Mouse (Mus musculus): ENCODE measurements around the gene Tpm4. TPM values are rescaled to one million over a fixed set of nuclear protein-coding genes. Genes with fewer than 3 reads are reported as not detected.

The Tpm4 gene
- polyA plus RNA-seq, 2 experiments, result 395 to 579 TPM

- 90% methylated on average over 2 of the region's 2 CpGs for WGBS
- no peak for DNase-seq (ENCODE audit: low spot score)
- Histone ChIP-seq H3K9ac (ENCODE audit: low read depth, low read length, severe bottlenecking) (no peak overlapping the region), H3K4me3 (replicated peaks; ENCODE audit: low read length) (no peak overlapping the region), H3K4me2 (replicated peaks; ENCODE audit: low read depth, low read length, severe bottlenecking) (no peak overlapping the region), H3K36me3 (ENCODE audit: control insufficient read depth, insufficient read depth, low read length) (peaks cover 95% of the 10 kb centered on the region), H3K27me3 (ENCODE audit: control insufficient read depth, insufficient read depth, low read length) (no peaks in the 10 kb centered on the region), H3K27ac (replicated peaks; ENCODE audit: low read depth, low read length) (no peak overlapping the region), H3K9me3 (ENCODE audit: control insufficient read depth, low read length) (no peaks in the 10 kb centered on the region), H3K4me1 (ENCODE audit: control insufficient read depth, insufficient read depth, low read length) (no peaks in the 10 kb centered on the region)
- TF ChIP-seq POLR2A (IDR thresholded peaks at IDR 0.05; ENCODE audit: borderline replicate concordance, extremely low read depth, insufficient read depth, insufficient read length), result no peak
- no peak for ATAC-seq (ENCODE audit: low FRiP score, low read depth)
Measured at GRCm38 (mm10) chr8:72147266-72147665, 12.5 kb downstream of the Tpm4 start.

- Histone ChIP-seq H3K4me2 (replicated peaks; ENCODE audit: low read depth, low read length, severe bottlenecking) (no peak overlapping the region), H3K4me3 (replicated peaks; ENCODE audit: low read length) (no peak overlapping the region), H3K36me3 (ENCODE audit: control insufficient read depth, insufficient read depth, low read length) (peaks cover 84% of the 10 kb centered on the region), H3K27me3 (ENCODE audit: control insufficient read depth, insufficient read depth, low read length) (no peaks in the 10 kb centered on the region), H3K4me1 (ENCODE audit: control insufficient read depth, insufficient read depth, low read length) (no peaks in the 10 kb centered on the region), H3K9ac (ENCODE audit: low read depth, low read length, severe bottlenecking) (no peak overlapping the region), H3K9me3 (ENCODE audit: control insufficient read depth, low read length) (no peaks in the 10 kb centered on the region), H3K27ac (replicated peaks; ENCODE audit: low read depth, low read length) (no peak overlapping the region)
- no peak for ATAC-seq (ENCODE audit: low FRiP score, low read depth)
- WGBS, result 81% methylated on average over 1 of the region's 1 CpGs
- no peak for DNase-seq (ENCODE audit: low spot score)
- TF ChIP-seq POLR2A (IDR thresholded peaks at IDR 0.05; ENCODE audit: borderline replicate concordance, extremely low read depth, insufficient read depth, insufficient read length), result no peak
Measured at GRCm38 (mm10) chr8:72149056-72149455, 14.3 kb downstream of the Tpm4 start.

- Histone ChIP-seq H3K27ac (replicated peaks; ENCODE audit: low read depth, low read length) (no peak overlapping the region), H3K4me1 (ENCODE audit: control insufficient read depth, insufficient read depth, low read length) (no peaks in the 10 kb centered on the region), H3K9ac (ENCODE audit: low read depth, low read length, severe bottlenecking) (no peak overlapping the region), H3K4me3 (replicated peaks; ENCODE audit: low read length) (no peak overlapping the region), H3K36me3 (ENCODE audit: control insufficient read depth, insufficient read depth, low read length) (peaks cover 59% of the 10 kb centered on the region), H3K27me3 (ENCODE audit: control insufficient read depth, insufficient read depth, low read length) (no peaks in the 10 kb centered on the region), H3K9me3 (ENCODE audit: control insufficient read depth, low read length) (no peaks in the 10 kb centered on the region), H3K4me2 (replicated peaks; ENCODE audit: low read depth, low read length, severe bottlenecking) (no peak overlapping the region)
- no peak for ATAC-seq (ENCODE audit: low FRiP score, low read depth)
- no peak for TF ChIP-seq POLR2A (IDR thresholded peaks at IDR 0.05; ENCODE audit: borderline replicate concordance, extremely low read depth, insufficient read depth, insufficient read length)
- 81% methylated on average over 3 of the region's 3 CpGs for WGBS
- no peak for DNase-seq (ENCODE audit: low spot score)
Measured at GRCm38 (mm10) chr8:72151418-72152078, 16.8 kb downstream of the Tpm4 start.

DNA sequence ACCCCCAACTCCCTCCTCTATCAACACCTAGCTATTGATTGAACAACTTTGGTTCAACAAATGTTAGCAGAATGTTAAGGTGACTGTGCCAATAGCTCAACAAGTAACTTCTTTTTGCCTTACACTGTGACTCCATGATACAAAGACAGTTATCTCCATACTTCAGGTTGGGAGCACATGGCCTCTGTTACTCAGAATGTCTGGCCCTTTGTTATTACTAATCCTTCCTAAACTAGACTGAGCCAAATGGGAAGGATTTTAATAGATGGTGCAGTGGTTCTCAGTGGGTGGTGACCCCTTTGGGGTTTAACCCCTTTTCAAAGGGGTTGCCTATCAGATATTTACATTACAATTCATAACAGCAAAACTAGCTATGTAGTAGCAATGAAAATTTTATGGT lies 18.6 kb downstream of the Tpm4 start:
- no peak overlapping the region for H3K4me2 ChIP-seq (replicated peaks; ENCODE audit: low read depth, low read length, severe bottlenecking)
- H3K4me1 ChIP-seq (ENCODE audit: control insufficient read depth, insufficient read depth, low read length), result no peaks in the 10 kb centered on the region
- H3K9ac ChIP-seq (ENCODE audit: low read depth, low read length, severe bottlenecking), result no peak overlapping the region
- no peaks in the 10 kb centered on the region for H3K27me3 ChIP-seq (ENCODE audit: control insufficient read depth, insufficient read depth, low read length)
- H3K9me3 ChIP-seq (ENCODE audit: control insufficient read depth, low read length), result no peaks in the 10 kb centered on the region
- no peak for TF ChIP-seq POLR2A (IDR thresholded peaks at IDR 0.05; ENCODE audit: borderline replicate concordance, extremely low read depth, insufficient read depth, insufficient read length)
- H3K27ac ChIP-seq (replicated peaks; ENCODE audit: low read depth, low read length), result no peak overlapping the region
- no peak overlapping the region for H3K4me3 ChIP-seq (replicated peaks; ENCODE audit: low read length)
- DNase-seq (ENCODE audit: low spot score) (no peak), ATAC-seq (ENCODE audit: low FRiP score, low read depth) (no peak)
- peaks cover 41% of the 10 kb centered on the region for H3K36me3 ChIP-seq (ENCODE audit: control insufficient read depth, insufficient read depth, low read length)

GRCm38 (mm10) chr8:72158096-72158495 lies 23.3 kb downstream of the Tpm4 start:
- H3K4me2 ChIP-seq (replicated peaks; ENCODE audit: low read depth, low read length, severe bottlenecking), result no peak overlapping the region
- peaks cover 12% of the 10 kb centered on the region for H3K4me1 ChIP-seq (ENCODE audit: control insufficient read depth, insufficient read depth, low read length)
- peaks cover 5% of the 10 kb centered on the region for H3K36me3 ChIP-seq (ENCODE audit: control insufficient read depth, insufficient read depth, low read length)
- DNase-seq (ENCODE audit: low spot score), result no peak
- no peaks in the 10 kb centered on the region for H3K27me3 ChIP-seq (ENCODE audit: control insufficient read depth, insufficient read depth, low read length)
- 91% methylated on average over 2 of the region's 2 CpGs for WGBS
- TF ChIP-seq POLR2A (IDR thresholded peaks at IDR 0.05; ENCODE audit: borderline replicate concordance, extremely low read depth, insufficient read depth, insufficient read length), result no peak
- H3K9me3 ChIP-seq (ENCODE audit: control insufficient read depth, low read length), result no peaks in the 10 kb centered on the region
- H3K27ac ChIP-seq (replicated peaks; ENCODE audit: low read depth, low read length), result no peak overlapping the region
- H3K9ac ChIP-seq (ENCODE audit: low read depth, low read length, severe bottlenecking), result no peak overlapping the region
- no peak overlapping the region for H3K4me3 ChIP-seq (replicated peaks; ENCODE audit: low read length)
- no peak for ATAC-seq (ENCODE audit: low FRiP score, low read depth)
